11 mouse cellular contexts compared by ENCODE assay signal in the genomic region with DNA sequence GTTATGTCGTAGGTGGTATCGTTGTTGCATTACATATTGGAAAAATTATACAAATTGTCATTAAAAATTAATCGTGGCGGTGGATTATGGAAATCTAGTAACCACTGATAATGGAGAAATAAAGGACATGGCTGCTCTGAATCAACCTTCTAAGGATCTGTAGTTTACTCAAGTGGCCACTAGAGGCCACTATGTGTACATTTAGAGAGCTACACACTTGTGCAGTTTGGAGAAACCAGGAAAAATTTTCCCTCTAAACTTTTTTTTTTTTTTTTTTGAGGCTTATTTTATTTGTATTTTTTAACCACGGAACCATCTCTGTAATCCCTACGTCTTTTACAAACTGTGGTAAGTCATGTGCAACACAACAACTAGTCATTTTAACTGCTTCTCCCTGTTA. TPM values are rescaled to one million over a fixed set of nuclear protein-coding genes. Genes with fewer than 3 reads are reported as not detected.
DNase-seq lines count a peak whose midpoint lies in the region; ATAC-seq and TF ChIP-seq lines count a peak whose summit lies in the region.
"Had no signal": no experiment of that assay in that cellular context is flagged by ENCODE, and none has a peak within 500 bp of the region (broad histone marks: within the 10 kb centered on the region; RNA-seq: fewer than 3 reads in every experiment).

No protein-coding gene starts in this region.

- H3K9me3 ChIP-seq in hindbrain, embryonic 14.5 days (ENCODE audit: control insufficient read depth, low read length) = no peaks in the 10 kb centered on the region
- no peaks in the 10 kb centered on the region for H3K9me3 ChIP-seq in hindbrain, embryonic 13.5 days
- peaks cover 11% of the 10 kb centered on the region for H3K9me3 ChIP-seq in E14TG2a.4 (ENCODE audit: low read length)
- no peaks in the 10 kb centered on the region for H3K9me3 ChIP-seq in kidney, embryonic 15.5 days (replicated peaks)
- H3K9me3 ChIP-seq: heart, embryonic 10.5 days; neural tube, embryonic 13.5 days had no signal

- DNase-seq in hindbrain, embryonic 14.5 days (ENCODE audit: low spot score) = peak; percentile 82
- DNase-seq in 416B (ENCODE audit: low read depth) = peak; percentile 37
- no peak for DNase-seq in B cell, adult 2 months
- no peak for DNase-seq in adrenal gland, adult 8-10 months

- WGBS in hindbrain, embryonic 14.5 days = 21% methylated on average over 6 of the region's 6 CpGs
- WGBS in hindbrain, embryonic 13.5 days = 18% methylated on average over 6 of the region's 6 CpGs
- 21% methylated on average over 6 of the region's 6 CpGs for WGBS in kidney, embryonic 15.5 days

- no peaks in the 10 kb centered on the region for H3K27me3 ChIP-seq in hindbrain, embryonic 14.5 days (ENCODE audit: control insufficient read depth, insufficient read depth, low read length)
- no peaks in the 10 kb centered on the region for H3K27me3 ChIP-seq in hindbrain, embryonic 13.5 days
- no peaks in the 10 kb centered on the region for H3K27me3 ChIP-seq in E14TG2a.4 (ENCODE audit: insufficient read depth, low read length)
- H3K27me3 ChIP-seq in kidney, embryonic 15.5 days = no peaks in the 10 kb centered on the region
- H3K27me3 ChIP-seq: limb, embryonic 12.5 days; neural tube, embryonic 13.5 days had no signal

- H3K4me1 ChIP-seq in hindbrain, embryonic 14.5 days (replicated peaks; ENCODE audit: control insufficient read depth, insufficient read depth, low read length) = no peaks in the 10 kb centered on the region
- no peaks in the 10 kb centered on the region for H3K4me1 ChIP-seq in hindbrain, embryonic 13.5 days (replicated peaks)
- H3K4me1 ChIP-seq in E14TG2a.4 (replicated peaks; ENCODE audit: low read depth, low read length) = peaks cover 58% of the 10 kb centered on the region
- no peaks in the 10 kb centered on the region for H3K4me1 ChIP-seq in kidney, embryonic 15.5 days
- H3K4me1 ChIP-seq: neural tube, embryonic 13.5 days had no signal

- ATAC-seq in hindbrain, embryonic 14.5 days (ENCODE audit: low FRiP score) = no peak
- no peak for ATAC-seq in hindbrain, embryonic 13.5 days (ENCODE audit: low FRiP score)
- ATAC-seq in granulocyte monocyte progenitor cell, adult 5-6 weeks (replicated peaks; ENCODE audit: poor library complexity, severe bottlenecking) = 0 out of 2 replicates have a peak, but pooled peaks have one; percentile 33
- no peak for ATAC-seq in kidney, embryonic 15.5 days (replicated peaks; ENCODE audit: low FRiP score)

- no peak overlapping the region for H3K27ac ChIP-seq in hindbrain, embryonic 14.5 days
- no peak overlapping the region for H3K27ac ChIP-seq in hindbrain, embryonic 13.5 days
- H3K27ac ChIP-seq in kidney, embryonic 15.5 days = no peak overlapping the region
- H3K27ac ChIP-seq: heart, embryonic 10.5 days; limb, embryonic 12.5 days; neural tube, embryonic 13.5 days had no signal

- H3K36me3 ChIP-seq in hindbrain, embryonic 14.5 days (replicated peaks; ENCODE audit: control insufficient read depth, insufficient read depth) = no peaks in the 10 kb centered on the region
- H3K36me3 ChIP-seq in hindbrain, embryonic 13.5 days = no peaks in the 10 kb centered on the region
- H3K36me3 ChIP-seq in E14TG2a.4 (ENCODE audit: insufficient read depth, low read length) = no peaks in the 10 kb centered on the region
- no peaks in the 10 kb centered on the region for H3K36me3 ChIP-seq in kidney, embryonic 15.5 days
- H3K36me3 ChIP-seq: heart, embryonic 10.5 days; limb, embryonic 12.5 days; neural tube, embryonic 13.5 days had no signal

- no peak overlapping the region for H3K4me3 ChIP-seq in hindbrain, embryonic 14.5 days (replicated peaks; ENCODE audit: low read length)
- no peak overlapping the region for H3K4me3 ChIP-seq in hindbrain, embryonic 13.5 days
- H3K4me3 ChIP-seq in E14TG2a.4 (replicated peaks; ENCODE audit: low read length) = no peak overlapping the region
- no peak overlapping the region for H3K4me3 ChIP-seq in kidney, embryonic 15.5 days (replicated peaks)
- H3K4me3 ChIP-seq: heart, embryonic 10.5 days; limb, embryonic 12.5 days; neural tube, embryonic 13.5 days had no signal

- no peak overlapping the region for H3K9ac ChIP-seq in hindbrain, embryonic 14.5 days
- no peak overlapping the region for H3K9ac ChIP-seq in hindbrain, embryonic 13.5 days
- no peak overlapping the region for H3K9ac ChIP-seq in kidney, embryonic 15.5 days
- H3K9ac ChIP-seq: limb, embryonic 12.5 days; neural tube, embryonic 13.5 days had no signal

- TF ChIP-seq CTCF in E14TG2a.4 (conservative IDR thresholded peaks at IDR 0.05; ENCODE audit: low read length) = peak; percentile 73

- no peak overlapping the region for H3K4me2 ChIP-seq in hindbrain, embryonic 14.5 days (replicated peaks)
- H3K4me2 ChIP-seq in hindbrain, embryonic 13.5 days = no peak overlapping the region
- no peak overlapping the region for H3K4me2 ChIP-seq in kidney, embryonic 15.5 days
- H3K4me2 ChIP-seq: limb, embryonic 12.5 days; neural tube, embryonic 13.5 days had no signal

RNA-seq across cellular contexts. Expression of a gene that starts 15.4 kb away (rescaled TPM):
- polyA plus RNA-seq in hindbrain, embryonic 14.5 days (2014; fragmentation: Nextera tagmentation; extraction: Ambion mirVana) = 0.04 and 0.07 TPM in 2 replicates
- polyA plus RNA-seq in hindbrain, embryonic 13.5 days (2015; fragmentation: Nextera tagmentation; extraction: Ambion mirVana) = not detected in 2 replicates
- not detected in 2 replicates for total RNA-seq in granulocyte monocyte progenitor cell, adult 5-6 weeks (2014; fragmentation: Nextera tagmentation)
- total RNA-seq in granulocyte monocyte progenitor cell, adult 5-6 weeks (2017) = not detected in 2 replicates
- total RNA-seq in adrenal gland, adult 8-10 months (2022) = 1 to 10 TPM; 1.6 to 2.3 (median 1.9) TPM
- 0.12 and 0.19 TPM in 2 replicates for polyA plus RNA-seq in kidney, embryonic 15.5 days (2015; fragmentation: Nextera tagmentation; extraction: Ambion mirVana)
- polyA plus RNA-seq: neural tube, embryonic 13.5 days had no signal

RNA-seq across cellular contexts. Expression of a gene that starts 18.2 kb away (rescaled TPM):
- polyA plus RNA-seq in hindbrain, embryonic 14.5 days (2014; fragmentation: Nextera tagmentation; extraction: Ambion mirVana) = 0.18 and 0.58 TPM in 2 replicates
- polyA plus RNA-seq in hindbrain, embryonic 13.5 days (2015; fragmentation: Nextera tagmentation; extraction: Ambion mirVana) = 0.18 and 0.35 TPM in 2 replicates
- not detected in 2 replicates for total RNA-seq in granulocyte monocyte progenitor cell, adult 5-6 weeks (2014; fragmentation: Nextera tagmentation)
- not detected in 2 replicates for total RNA-seq in granulocyte monocyte progenitor cell, adult 5-6 weeks (2017)
- 1 to 10 TPM; 1.4 to 4.8 (median 2.6) TPM for total RNA-seq in adrenal gland, adult 8-10 months (2022)
- 0.77 and 1.0 TPM in 2 replicates for polyA plus RNA-seq in kidney, embryonic 15.5 days (2015; fragmentation: Nextera tagmentation; extraction: Ambion mirVana)

RNA-seq across cellular contexts. Expression of a gene that starts 25.6 kb away (rescaled TPM):
- polyA plus RNA-seq in hindbrain, embryonic 14.5 days (2014; fragmentation: Nextera tagmentation; extraction: Ambion mirVana) = not detected in 2 replicates
- not detected in 2 replicates for polyA plus RNA-seq in hindbrain, embryonic 13.5 days (2015; fragmentation: Nextera tagmentation; extraction: Ambion mirVana)
- not detected in 2 replicates for total RNA-seq in granulocyte monocyte progenitor cell, adult 5-6 weeks (2014; fragmentation: Nextera tagmentation)
- not detected in 2 replicates for total RNA-seq in granulocyte monocyte progenitor cell, adult 5-6 weeks (2017)
- not detected for total RNA-seq in adrenal gland, adult 8-10 months (2022)
- not detected in 2 replicates for polyA plus RNA-seq in kidney, embryonic 15.5 days (2015; fragmentation: Nextera tagmentation; extraction: Ambion mirVana)
- polyA plus RNA-seq: heart, embryonic 10.5 days; limb, embryonic 12.5 days; neural tube, embryonic 13.5 days had no signal

RNA-seq across cellular contexts. Expression of a gene that starts 35.1 kb away (rescaled TPM):
- polyA plus RNA-seq in hindbrain, embryonic 14.5 days (2014; fragmentation: Nextera tagmentation; extraction: Ambion mirVana) = not detected in 2 replicates
- polyA plus RNA-seq in hindbrain, embryonic 13.5 days (2015; fragmentation: Nextera tagmentation; extraction: Ambion mirVana) = not detected in 2 replicates
- not detected in 2 replicates for total RNA-seq in granulocyte monocyte progenitor cell, adult 5-6 weeks (2014; fragmentation: Nextera tagmentation)
- not detected in 2 replicates for total RNA-seq in granulocyte monocyte progenitor cell, adult 5-6 weeks (2017)
- not detected for total RNA-seq in adrenal gland, adult 8-10 months (2022)
- not detected in 2 replicates for polyA plus RNA-seq in kidney, embryonic 15.5 days (2015; fragmentation: Nextera tagmentation; extraction: Ambion mirVana)
- polyA plus RNA-seq: heart, embryonic 10.5 days; limb, embryonic 12.5 days had no signal

RNA-seq across cellular contexts. Expression of a gene that starts 44.6 kb away (rescaled TPM):
- polyA plus RNA-seq in hindbrain, embryonic 14.5 days (2014; fragmentation: Nextera tagmentation; extraction: Ambion mirVana) = not detected in 2 replicates
- not detected in 2 replicates for polyA plus RNA-seq in hindbrain, embryonic 13.5 days (2015; fragmentation: Nextera tagmentation; extraction: Ambion mirVana)
- not detected in 2 replicates for total RNA-seq in granulocyte monocyte progenitor cell, adult 5-6 weeks (2014; fragmentation: Nextera tagmentation)
- not detected in 2 replicates for total RNA-seq in granulocyte monocyte progenitor cell, adult 5-6 weeks (2017)
- not detected for total RNA-seq in adrenal gland, adult 8-10 months (2022)
- polyA plus RNA-seq in kidney, embryonic 15.5 days (2015; fragmentation: Nextera tagmentation; extraction: Ambion mirVana) = not detected in 2 replicates
- polyA plus RNA-seq: heart, embryonic 10.5 days; neural tube, embryonic 13.5 days had no signal

Comparison
In these comparisons a context has a peak if more than half of its experiments do, and no peak if none do; other contexts are left out.
1. DNase-seq: peak in hindbrain, embryonic 14.5 days (single experiment) and 416B (single experiment); none in B cell, adult 2 months (0 of 2) and adrenal gland, adult 8-10 months (single experiment).